In genomic region chr7:67755366-67755765, GRCm38 (mm10) we compare ENCODE assay signal across 21 mouse cellular contexts. TPM values are rescaled to one million over a fixed set of nuclear protein-coding genes. Genes with fewer than 3 reads are reported as not detected.
"Had no signal": no experiment of that assay in that cellular context is flagged by ENCODE, and none has a peak within 500 bp of the region (broad histone marks: within the 10 kb centered on the region; RNA-seq: fewer than 3 reads in every experiment).

No protein-coding gene starts in this region.

- DNase-seq: liver, postnatal 0 days; lung, adult 2 months; lung, postnatal 14 days; lung, postnatal 36 days; right cerebral cortex, postnatal 25 days; right cerebral cortex, postnatal 4 days; spleen, adult 18-20 months; thymus, adult 2 months; thymus, postnatal 25 days; thymus, postnatal 4 days had no signal

- H3K4me2 ChIP-seq: liver, embryonic 15.5 days; lung, embryonic 15.5 days; midbrain, embryonic 12.5 days; midbrain, embryonic 15.5 days; neural tube, embryonic 12.5 days had no signal

- H3K9me3 ChIP-seq: liver, embryonic 15.5 days; lung, embryonic 15.5 days; megakaryocyte, embryonic 14.5 days; midbrain, embryonic 12.5 days; midbrain, embryonic 15.5 days; neural tube, embryonic 12.5 days had no signal

- ATAC-seq: liver, postnatal 0 days; lung, postnatal 0 days; midbrain, embryonic 15.5 days had no signal

- H3K4me3 ChIP-seq: liver, embryonic 15.5 days; lung, embryonic 15.5 days; megakaryocyte, embryonic 14.5 days; midbrain, embryonic 12.5 days; midbrain, embryonic 15.5 days; neural tube, embryonic 12.5 days had no signal

- H3K27ac ChIP-seq: liver, embryonic 15.5 days; lung, embryonic 15.5 days; macrophage; midbrain, embryonic 12.5 days; midbrain, embryonic 15.5 days; neural tube, embryonic 12.5 days had no signal

- H3K36me3 ChIP-seq: liver, embryonic 15.5 days; lung, embryonic 15.5 days; midbrain, embryonic 12.5 days; midbrain, embryonic 15.5 days; neural tube, embryonic 12.5 days had no signal

- H3K9ac ChIP-seq: liver, embryonic 15.5 days; liver, postnatal 0 days; lung, embryonic 15.5 days; midbrain, embryonic 12.5 days; midbrain, embryonic 15.5 days; neural tube, embryonic 12.5 days had no signal

RNA-seq across cellular contexts. Expression of gene Synm, which starts 4.2 kb away (rescaled TPM):
- total RNA-seq: megakaryocyte progenitor cell, adult 5-6 weeks; monocyte, adult 5-6 weeks; neutrophil, adult 5-6 weeks had no signal
- polyA plus RNA-seq: macrophage had no signal
